9 mouse cellular contexts compared by ENCODE assay signal in genomic region chr4:151186447-151186846, GRCm38 (mm10).
DNase-seq lines count a peak whose midpoint lies in the region; ATAC-seq and TF ChIP-seq lines count a peak whose summit lies in the region.
"Had no signal": no experiment of that assay in that cellular context is flagged by ENCODE, and none has a peak within 500 bp of the region (broad histone marks: within the 10 kb centered on the region; RNA-seq: fewer than 3 reads in every experiment).

No protein-coding gene starts in this region.

- no peak overlapping the region for H3K4me3 ChIP-seq in limb, embryonic 13.5 days
- H3K4me3 ChIP-seq in myocyte, result no peak overlapping the region
- H3K4me3 ChIP-seq: embryonic facial prominence, embryonic 12.5 days; megakaryocyte, embryonic 14.5 days had no signal

- no peaks in the 10 kb centered on the region for H3K79me2 ChIP-seq in myocyte (ENCODE audit: control insufficient read depth, insufficient read depth)

- no peak overlapping the region for H3K27ac ChIP-seq in limb, embryonic 13.5 days
- H3K27ac ChIP-seq: embryonic facial prominence, embryonic 12.5 days had no signal

- WGBS in limb, embryonic 13.5 days, result 12% methylated on average over 8 of the region's 8 CpGs

- H3ac ChIP-seq in myocyte (ENCODE audit: control insufficient read depth, insufficient read length), result no peak overlapping the region

- peak; percentile 73 for DNase-seq in R1 (ENCODE audit: low read depth, low spot score)
- peak; percentile 69 for DNase-seq in adrenal gland, postnatal 25 days
- DNase-seq in urinary bladder, postnatal 25 days (ENCODE audit: low spot score), result peak; percentile 59
- no peak for DNase-seq in layer of hippocampus, adult 9-11 months

- no peak overlapping the region for H3K9ac ChIP-seq in limb, embryonic 13.5 days
- H3K9ac ChIP-seq: embryonic facial prominence, embryonic 12.5 days had no signal

- no peak overlapping the region for H3K4me2 ChIP-seq in limb, embryonic 13.5 days (replicated peaks)
- no peak overlapping the region for H3K4me2 ChIP-seq in myocyte (ENCODE audit: low read depth)
- H3K4me2 ChIP-seq: embryonic facial prominence, embryonic 12.5 days had no signal

- ATAC-seq in granulocyte monocyte progenitor cell, adult 5-6 weeks (replicated peaks; ENCODE audit: poor library complexity, severe bottlenecking), result peak; percentile 58
- ATAC-seq in limb, embryonic 13.5 days (ENCODE audit: low FRiP score, low read depth), result peak; percentile 54; the same call in 1 of the 2 replicates

- H3K4me1 ChIP-seq in limb, embryonic 13.5 days, result no peaks in the 10 kb centered on the region
- H3K4me1 ChIP-seq: embryonic facial prominence, embryonic 12.5 days; megakaryocyte, embryonic 14.5 days had no signal

- H3K36me3 ChIP-seq in limb, embryonic 13.5 days, result no peaks in the 10 kb centered on the region
- no peaks in the 10 kb centered on the region for H3K36me3 ChIP-seq in myocyte (ENCODE audit: control insufficient read depth, insufficient read depth)
- H3K36me3 ChIP-seq: embryonic facial prominence, embryonic 12.5 days had no signal

- TF ChIP-seq POLR2A in myocyte (IDR thresholded peaks at IDR 0.05; ENCODE audit: insufficient read length, low read depth), result no peak

- H3K27me3 ChIP-seq in limb, embryonic 13.5 days, result no peaks in the 10 kb centered on the region
- H3K27me3 ChIP-seq in myocyte (ENCODE audit: control insufficient read depth, insufficient read depth, insufficient read length), result no peaks in the 10 kb centered on the region
- H3K27me3 ChIP-seq: embryonic facial prominence, embryonic 12.5 days; megakaryocyte, embryonic 14.5 days had no signal

- H3K9me3 ChIP-seq in limb, embryonic 13.5 days, result no peaks in the 10 kb centered on the region
- H3K9me3 ChIP-seq: embryonic facial prominence, embryonic 12.5 days had no signal

TF ChIP-seq in myocyte, 11 proteins besides CTCF, POLR2A, EP300 and RAD21:
- no peak for TF ChIP-seq MYOG (IDR thresholded peaks at IDR 0.05; ENCODE audit: control insufficient read depth in 1 of 3, insufficient read depth in 1 of 3, insufficient read length in 2 of 3, low read depth in 2 of 3)
- peak; percentile 76 for TF ChIP-seq REST (IDR thresholded peaks at IDR 0.05; ENCODE audit: insufficient read depth, insufficient read length)
